Mouse (Mus musculus) ovary, adult 18-20 months (tissue): ENCODE data around the gene Macrod2.
A peak's percentile ranks its signal among the peaks of the same experiment; 100 is the strongest.

Experiments used
- DNase-seq: peaks from one replicate; pipeline ENCODE4 v3.0.0; 2022; ENCODE audit warnings: low spot score, mixed read lengths

Gene Macrod2

GRCm38 (mm10) chr2:140912179-140912578, 517.1 kb downstream of the Macrod2 start:
- no peak for DNase-seq

- DNase-seq: no peak
These were observed 517.8 kb downstream of the Macrod2 start for GRCm38 (mm10) chr2:140912931-140913330.

GRCm38 (mm10) chr2:140913679-140914412, 518.7 kb downstream of the Macrod2 start:
- DNase-seq: no peak

GRCm38 (mm10) chr2:140926922-140927321, 531.8 kb downstream of the Macrod2 start:
- DNase-seq: no peak

GRCm38 (mm10) chr2:140934483-140934882, 539.4 kb downstream of the Macrod2 start:
- no peak for DNase-seq

GRCm38 (mm10) chr2:140949461-140949860, 554.4 kb downstream of the Macrod2 start:
- no peak for DNase-seq

GRCm38 (mm10) chr2:140959246-140959645, 564.1 kb downstream of the Macrod2 start:
- no peak for DNase-seq

GRCm38 (mm10) chr2:140970181-140970580, 575.1 kb downstream of the Macrod2 start:
- no peak for DNase-seq

- no peak for DNase-seq
These were observed 576.7 kb downstream of the Macrod2 start for GRCm38 (mm10) chr2:140971845-140972244.

GRCm38 (mm10) chr2:140985670-140986372, 590.7 kb downstream of the Macrod2 start:
- DNase-seq: no peak

GRCm38 (mm10) chr2:141003846-141004245, 608.7 kb downstream of the Macrod2 start:
- no peak for DNase-seq

- no peak for DNase-seq
These were observed 609.2 kb downstream of the Macrod2 start for GRCm38 (mm10) chr2:141004326-141004725.

- no peak for DNase-seq
These were observed 610.5 kb downstream of the Macrod2 start for GRCm38 (mm10) chr2:141005616-141006015.

- DNase-seq: no peak
These were observed 612.6 kb downstream of the Macrod2 start for GRCm38 (mm10) chr2:141007725-141008124.

- DNase-seq: no peak
These were observed 613.3 kb downstream of the Macrod2 start for GRCm38 (mm10) chr2:141008458-141008857.

- DNase-seq: peak; percentile 6
These were observed 618.5 kb downstream of the Macrod2 start for GRCm38 (mm10) chr2:141013443-141014165.

GRCm38 (mm10) chr2:141022971-141023370, 627.9 kb downstream of the Macrod2 start:
- no peak for DNase-seq

GRCm38 (mm10) chr2:141023916-141024315, 628.8 kb downstream of the Macrod2 start:
- DNase-seq: no peak

GRCm38 (mm10) chr2:141024316-141025043, 629.4 kb downstream of the Macrod2 start:
- no peak for DNase-seq

- DNase-seq: no peak
These were observed 661.8 kb downstream of the Macrod2 start for GRCm38 (mm10) chr2:141056685-141057454.

- no peak for DNase-seq
These were observed 662.3 kb downstream of the Macrod2 start for GRCm38 (mm10) chr2:141057455-141057833.
